Mouse (Mus musculus) gonadal fat pad, adult 2 months (tissue): ENCODE measurements around the gene Hist1h3e. TPM values are rescaled to one million over a fixed set of nuclear protein-coding genes. Genes with fewer than 3 reads are reported as not detected.

Experiments used
- DNase-seq: peaks from one replicate; pipeline ENCODE4 v3.0.0-alpha.2; 2012; ENCODE audit warnings: low read depth
- polyA plus RNA-seq: library from polyadenylated mRNA; depleted of rRNA; stranded (reverse); fragments of >200 nt; gene quantifications from 2 replicates; pipeline ENCODE4 v1.2.3, GENCODE M21; 2012; rRNA removed

The Hist1h3e gene
- polyA plus RNA-seq, 1 experiment = 11.9 TPM

DNA sequence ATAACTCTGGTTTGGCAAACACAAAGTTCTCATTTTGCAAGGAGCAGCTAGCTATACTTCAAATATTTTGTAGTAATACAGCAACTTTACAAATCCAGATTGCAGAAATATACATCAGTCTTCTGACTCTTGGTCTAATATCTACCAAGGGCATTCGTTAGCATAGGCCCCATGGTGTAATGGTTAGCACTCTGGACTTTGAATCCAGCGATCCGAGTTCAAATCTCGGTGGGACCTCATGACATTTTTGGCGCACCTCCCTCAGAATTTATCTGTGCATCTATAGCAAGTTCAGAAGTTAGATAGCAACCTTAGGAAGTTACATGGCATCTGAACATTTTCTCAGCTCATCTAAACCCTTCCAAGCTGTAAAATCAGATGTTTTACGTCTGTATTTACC is 43.3 kb downstream of the Hist1h3e start:
- no peak for DNase-seq

GRCm38 (mm10) chr13:23518295-23518603 is 43.9 kb downstream of the Hist1h3e start:
- DNase-seq = no peak

DNA sequence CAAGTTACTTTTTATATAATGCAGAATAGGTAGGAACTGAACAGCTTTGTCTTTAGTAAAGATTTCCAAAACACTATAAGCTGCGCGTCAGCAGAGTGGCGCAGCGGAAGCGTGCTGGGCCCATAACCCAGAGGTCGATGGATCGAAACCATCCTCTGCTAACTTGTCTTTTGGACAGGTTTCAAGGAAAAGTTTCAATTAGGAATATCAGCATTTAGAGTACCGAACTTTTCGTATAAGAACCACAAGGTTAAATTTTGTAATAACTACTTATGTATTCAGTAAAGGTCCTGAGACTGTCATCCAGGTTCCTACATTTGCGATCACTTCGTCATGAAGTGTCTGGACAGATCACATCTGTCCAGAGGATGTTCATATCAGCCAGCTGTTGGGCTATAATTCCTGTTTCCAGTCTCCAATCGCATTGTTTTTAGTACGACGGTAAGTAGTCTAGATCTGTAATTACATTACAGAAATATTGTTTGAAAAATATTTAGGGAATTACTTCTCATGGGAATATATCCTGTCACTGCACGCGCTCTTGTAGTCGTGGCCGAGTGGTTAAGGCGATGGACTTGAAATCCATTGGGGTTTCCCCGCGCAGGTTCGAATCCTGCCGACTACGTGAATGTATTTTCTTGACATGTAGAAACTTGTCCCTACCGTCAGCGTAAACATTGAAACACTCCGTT is 44.4 kb downstream of the Hist1h3e start:
- DNase-seq = no peak

DNA sequence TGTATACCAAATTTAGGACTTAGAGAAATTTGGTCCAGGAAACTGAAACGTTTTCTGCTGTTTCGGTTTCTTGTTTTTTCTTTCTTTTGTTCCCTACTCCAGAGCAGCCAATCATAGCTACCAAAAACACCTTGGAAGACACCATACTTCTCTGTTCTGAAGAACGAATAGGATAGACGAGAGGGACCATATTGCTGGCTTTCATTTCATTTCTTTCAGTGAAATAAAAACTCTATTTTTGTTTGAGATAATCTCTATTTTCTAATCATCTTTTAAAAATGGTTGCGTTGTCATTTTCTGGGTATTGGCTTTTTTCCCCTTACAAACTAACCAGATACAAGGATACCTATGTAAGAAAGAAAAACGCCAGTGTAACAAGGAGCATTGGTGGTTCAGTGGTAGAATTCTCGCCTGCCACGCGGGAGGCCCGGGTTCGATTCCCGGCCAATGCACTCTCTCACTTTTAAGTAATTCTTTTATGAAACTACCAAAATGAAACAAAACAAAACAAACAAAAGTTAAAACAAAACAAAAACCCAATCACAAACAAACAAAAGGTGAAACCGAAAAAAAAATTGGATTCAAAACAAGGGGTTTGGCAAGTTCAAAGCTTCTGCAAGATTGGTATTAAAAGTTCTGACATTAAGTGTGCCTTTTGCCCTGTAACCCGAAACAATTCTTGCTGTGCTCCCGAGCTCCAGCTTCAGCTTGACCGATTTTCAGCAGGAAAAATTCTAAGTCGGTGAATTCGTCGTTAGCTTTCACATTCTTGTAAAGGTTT is 45.2 kb downstream of the Hist1h3e start:
- DNase-seq = no peak

DNA sequence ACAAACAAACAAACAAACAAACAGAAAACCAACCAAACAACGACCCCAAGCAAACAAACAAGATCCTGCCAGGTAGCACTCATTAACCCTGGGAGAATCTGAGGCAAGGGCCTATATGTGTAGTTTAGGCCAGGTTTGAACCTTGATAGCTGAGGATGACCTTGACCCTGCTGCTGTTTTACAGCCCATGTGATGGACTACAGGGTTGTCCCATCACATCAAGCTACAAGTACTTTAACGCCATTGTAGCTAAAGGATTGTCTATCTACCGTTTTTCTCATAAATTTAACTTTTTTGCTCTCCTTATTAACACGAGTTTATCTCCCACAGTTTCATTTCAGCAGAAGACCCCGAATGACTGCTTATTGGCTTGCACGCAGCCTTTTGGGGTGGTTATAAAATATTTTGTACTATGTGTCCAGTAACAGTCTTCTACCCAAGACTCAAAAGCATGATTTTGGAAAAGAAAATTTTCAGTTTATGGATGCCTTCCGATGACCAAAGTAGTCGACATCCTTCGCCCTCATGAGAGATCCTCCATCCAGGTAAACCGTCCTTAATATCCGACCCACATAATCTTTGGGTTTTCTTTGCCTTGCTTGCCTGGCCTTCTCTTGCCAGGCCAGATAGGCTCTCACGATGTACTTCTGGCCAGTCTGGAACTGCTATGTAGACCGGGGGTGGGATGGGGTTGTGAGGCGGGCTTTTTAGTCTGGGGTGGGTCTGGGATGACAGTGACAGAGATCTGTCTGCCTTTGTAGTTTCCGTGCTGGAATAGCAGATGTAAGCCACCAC is 46.1 kb downstream of the Hist1h3e start:
- no peak for DNase-seq

- no peak for DNase-seq
These were observed 46.9 kb downstream of the Hist1h3e start for GRCm38 (mm10) chr13:23515281-23515680.

- DNase-seq = no peak
These were observed 48.7 kb downstream of the Hist1h3e start for GRCm38 (mm10) chr13:23513517-23513916.

Other genes starting within 250 kb of the Hist1h3e start
- gene Zfp322a, start 193.2 kb downstream of the Hist1h3e start, polyA plus RNA-seq = 2.6 and 2.9 TPM in 2 replicates
- 3.8 and 3.9 TPM in 2 replicates for gene Abt1, start 138.5 kb downstream of the Hist1h3e start, polyA plus RNA-seq
- 0.09 TPM in 1 of 2 replicates, not detected in the other for gene Btn1a1, start 96.5 kb downstream of the Hist1h3e start, polyA plus RNA-seq
- gene Btn2a2, start 73.5 kb downstream of the Hist1h3e start, polyA plus RNA-seq = 0.09 TPM in 1 of 2 replicates, not detected in the other
- 50.9 and 92.4 TPM in 2 replicates for gene Hist1h4h, start 31.3 kb downstream of the Hist1h3e start, polyA plus RNA-seq
- 20.4 and 27.6 TPM in 2 replicates for gene Hist1h2af, start 28.5 kb downstream of the Hist1h3e start, polyA plus RNA-seq
- gene Hist1h3g, start 26.9 kb downstream of the Hist1h3e start, polyA plus RNA-seq = 1.5 and 2.8 TPM in 2 replicates
- gene Hist1h2bh, start 19.0 kb downstream of the Hist1h3e start, polyA plus RNA-seq = 0.61 and 0.81 TPM in 2 replicates
- gene Hist1h3f, start 18.3 kb downstream of the Hist1h3e start, polyA plus RNA-seq = 1.9 and 2.1 TPM in 2 replicates
- 3.9 and 8.5 TPM in 2 replicates for gene Hist1h4f, start 10.7 kb downstream of the Hist1h3e start, polyA plus RNA-seq
- gene Hist1h1d, start 9.1 kb downstream of the Hist1h3e start, polyA plus RNA-seq = 0.19 and 0.24 TPM in 2 replicates
- 0.49 and 1.3 TPM in 2 replicates for gene Hist1h2ae, start 8.9 kb upstream of the Hist1h3e start, polyA plus RNA-seq
- gene Hist1h2bg, start 9.0 kb upstream of the Hist1h3e start, polyA plus RNA-seq = 18.7 and 22.4 TPM in 2 replicates
- 2.0 and 2.9 TPM in 2 replicates for gene Hist1h2bf, start 11.8 kb upstream of the Hist1h3e start, polyA plus RNA-seq
- gene Hist1h2ad, start 12.0 kb upstream of the Hist1h3e start, polyA plus RNA-seq = 1.3 and 2.0 TPM in 2 replicates
- gene Hist1h3d, start 13.4 kb upstream of the Hist1h3e start, polyA plus RNA-seq = 3.8 and 4.1 TPM in 2 replicates
- 6.9 and 9.6 TPM in 2 replicates for gene Hist1h4d, start 19.2 kb upstream of the Hist1h3e start, polyA plus RNA-seq
- 5.4 and 9.0 TPM in 2 replicates for gene Hist1h2be, start 58.8 kb upstream of the Hist1h3e start, polyA plus RNA-seq
- gene Hist1h1e, start 60.2 kb upstream of the Hist1h3e start, polyA plus RNA-seq = 3.1 and 3.9 TPM in 2 replicates
- gene Hist1h2ac, start 121.6 kb upstream of the Hist1h3e start, polyA plus RNA-seq = 0.32 and 0.63 TPM in 2 replicates
- gene Hist1h2bc, start 121.8 kb upstream of the Hist1h3e start, polyA plus RNA-seq = 245 and 281 TPM in 2 replicates
- gene Hist1h1t, start 133.4 kb upstream of the Hist1h3e start, polyA plus RNA-seq = not detected in 2 replicates
- gene Hist1h4c, start 136.1 kb upstream of the Hist1h3e start, polyA plus RNA-seq = 3.9 and 6.4 TPM in 2 replicates
- 21.7 and 43.9 TPM in 2 replicates for gene Hfe, start 148.5 kb upstream of the Hist1h3e start, polyA plus RNA-seq
- 70.6 and 72.3 TPM in 2 replicates for gene Hist1h1c, start 176.4 kb upstream of the Hist1h3e start, polyA plus RNA-seq
- gene Hist1h3c, start 183.2 kb upstream of the Hist1h3e start, polyA plus RNA-seq = 2.4 and 3.3 TPM in 2 replicates
- 2.2 and 5.9 TPM in 2 replicates for gene Hist1h2bb, start 184.4 kb upstream of the Hist1h3e start, polyA plus RNA-seq
- 0.61 and 2.9 TPM in 2 replicates for gene Hist1h2ab, start 188.8 kb upstream of the Hist1h3e start, polyA plus RNA-seq
- 1.4 and 3.1 TPM in 2 replicates for gene Hist1h3b, start 189.9 kb upstream of the Hist1h3e start, polyA plus RNA-seq
- gene Hist1h4b, start 194.6 kb upstream of the Hist1h3e start, polyA plus RNA-seq = 0.82 and 3.9 TPM in 2 replicates
- gene Hist1h4a, start 198.9 kb upstream of the Hist1h3e start, polyA plus RNA-seq = 5.8 and 9.3 TPM in 2 replicates
- 2.8 and 4.3 TPM in 2 replicates for gene Hist1h3a, start 200.0 kb upstream of the Hist1h3e start, polyA plus RNA-seq
- not detected in 2 replicates for gene Hist1h1a, start 201.3 kb upstream of the Hist1h3e start, polyA plus RNA-seq
- 0.10 and 0.16 TPM in 2 replicates for gene Trim38, start 207.5 kb upstream of the Hist1h3e start, polyA plus RNA-seq
- 0.04 TPM in 1 of 2 replicates, not detected in the other for gene Slc17a2, start 244.6 kb upstream of the Hist1h3e start, polyA plus RNA-seq